7 mouse cellular contexts compared by ENCODE assay signal in the genomic region with DNA sequence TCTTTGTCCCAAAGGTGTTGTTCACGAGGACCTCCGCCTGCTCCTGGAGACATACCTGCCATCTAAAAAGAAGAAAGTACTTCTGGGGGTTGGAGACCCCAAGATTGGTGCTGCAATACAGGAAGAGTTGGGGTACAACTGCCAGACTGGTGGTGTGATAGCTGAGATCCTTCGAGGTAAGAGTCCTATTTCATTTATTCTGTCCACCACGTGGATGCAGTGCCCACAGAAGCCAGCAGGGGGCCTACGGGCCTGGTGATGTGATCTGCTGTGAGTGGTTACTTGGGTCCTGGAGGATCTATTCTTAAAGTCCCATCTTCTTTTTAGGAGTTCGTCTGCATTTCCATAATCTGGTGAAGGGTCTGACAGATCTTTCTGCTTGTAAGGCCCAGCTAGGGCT. TPM values are rescaled to one million over a fixed set of nuclear protein-coding genes. Genes with fewer than 3 reads are reported as not detected.
DNase-seq lines count a peak whose midpoint lies in the region; ATAC-seq and TF ChIP-seq lines count a peak whose summit lies in the region.

No protein-coding gene starts in this region.

- no peak overlapping the region for H3K27ac ChIP-seq in forebrain, embryonic 12.5 days
- no peak overlapping the region for H3K27ac ChIP-seq in lung, embryonic 16.5 days (ENCODE audit: low read length)

- H3K9me3 ChIP-seq in forebrain, embryonic 12.5 days: no peaks in the 10 kb centered on the region
- no peaks in the 10 kb centered on the region for H3K9me3 ChIP-seq in lung, embryonic 16.5 days (ENCODE audit: control insufficient read depth, low read length)

- peaks cover 35% of the 10 kb centered on the region for H3K4me1 ChIP-seq in forebrain, embryonic 12.5 days
- peaks cover 17% of the 10 kb centered on the region for H3K4me1 ChIP-seq in lung, embryonic 16.5 days (replicated peaks; ENCODE audit: control insufficient read depth, insufficient read depth, low read length)

- H3K36me3 ChIP-seq in forebrain, embryonic 12.5 days (replicated peaks): peaks cover 51% of the 10 kb centered on the region
- peaks cover 39% of the 10 kb centered on the region for H3K36me3 ChIP-seq in lung, embryonic 16.5 days (ENCODE audit: control insufficient read depth, insufficient read depth, low read length)

- peak overlapping the region; percentile 93 for H3K4me3 ChIP-seq in forebrain, embryonic 12.5 days (replicated peaks)
- peak overlapping the region; percentile 99 for H3K4me3 ChIP-seq in lung, embryonic 16.5 days (ENCODE audit: low read length)

- DNase-seq in 3134 (ENCODE audit: extremely low read depth, insufficient read length, low spot score) (peak; percentile 70), 416B (ENCODE audit: low read depth) (peak; percentile 86)
- peak; percentile 64 for DNase-seq in brain, embryonic 14.5 days (ENCODE audit: low read depth)
- peak; percentile 28 to 64 for DNase-seq in kidney, adult 8-10 months
- peak; percentile 75 for DNase-seq in retina, postnatal 1 day

- ATAC-seq in forebrain, embryonic 12.5 days (ENCODE audit: low FRiP score): no peak
- ATAC-seq in lung, embryonic 16.5 days (ENCODE audit: low read depth): no peak

- no peak for TF ChIP-seq POLR2A in brain, embryonic 14.5 days (IDR thresholded peaks at IDR 0.05; ENCODE audit: borderline replicate concordance, extremely low read depth, insufficient read depth, insufficient read length, poor library complexity, severe bottlenecking)

- peak; percentile 74 for TF ChIP-seq CTCF in brain, embryonic 14.5 days (IDR thresholded peaks at IDR 0.05; ENCODE audit: borderline replicate concordance, extremely low read depth, insufficient read depth, insufficient read length)

- no peaks in the 10 kb centered on the region for H3K27me3 ChIP-seq in forebrain, embryonic 12.5 days
- H3K27me3 ChIP-seq in lung, embryonic 16.5 days (ENCODE audit: control insufficient read depth, insufficient read depth, low read depth, low read length): no peaks in the 10 kb centered on the region

- 48% methylated on average over 6 of the region's 6 CpGs for WGBS in forebrain, embryonic 12.5 days
- WGBS in lung, embryonic 16.5 days: 40% methylated on average over 6 of the region's 6 CpGs

- H3K9ac ChIP-seq in forebrain, embryonic 12.5 days: peak overlapping the region; percentile 92; the same call in 1 of the 2 replicates
- peak overlapping the region; percentile 96 for H3K9ac ChIP-seq in lung, embryonic 16.5 days (ENCODE audit: low read length)

- peak overlapping the region; percentile 88 for H3K4me2 ChIP-seq in forebrain, embryonic 12.5 days
- H3K4me2 ChIP-seq in lung, embryonic 16.5 days (ENCODE audit: low read depth, low read length): peak overlapping the region; percentile 96

RNA-seq across cellular contexts. Expression of gene Nop56, which starts 1.4 kb away (rescaled TPM):
- polyA plus RNA-seq in brain, embryonic 14.5 days (2012; rRNA removed): 213 and 300 TPM in 2 replicates
- 366 and 374 TPM in 2 replicates for polyA plus RNA-seq in forebrain, embryonic 12.5 days (2016; fragmentation: Nextera tagmentation; extraction: Ambion mirVana)
- 216 and 233 TPM in 2 replicates for polyA plus RNA-seq in lung, embryonic 16.5 days (2015; fragmentation: Nextera tagmentation; extraction: Ambion mirVana)

RNA-seq across cellular contexts. Expression of gene Idh3b, which starts 8.7 kb away (rescaled TPM):
- 162 and 203 TPM in 2 replicates for polyA plus RNA-seq in brain, embryonic 14.5 days (2012; rRNA removed)
- 130 TPM in 2 replicates for polyA plus RNA-seq in forebrain, embryonic 12.5 days (2016; fragmentation: Nextera tagmentation; extraction: Ambion mirVana)
- 152 and 161 TPM in 2 replicates for polyA plus RNA-seq in lung, embryonic 16.5 days (2015; fragmentation: Nextera tagmentation; extraction: Ambion mirVana)

RNA-seq across cellular contexts. Expression of gene Ebf4, which starts 19.3 kb away (rescaled TPM):
- 24.3 and 24.9 TPM in 2 replicates for polyA plus RNA-seq in brain, embryonic 14.5 days (2012; rRNA removed)
- 2.7 and 2.9 TPM in 2 replicates for polyA plus RNA-seq in forebrain, embryonic 12.5 days (2016; fragmentation: Nextera tagmentation; extraction: Ambion mirVana)
- polyA plus RNA-seq in lung, embryonic 16.5 days (2015; fragmentation: Nextera tagmentation; extraction: Ambion mirVana): 0.96 and 0.97 TPM in 2 replicates
